ENCODE assay signal across 13 mouse cellular contexts in genomic region chr2:3717268-3717667, GRCm38 (mm10).
DNase-seq lines count a peak whose midpoint lies in the region; ATAC-seq and TF ChIP-seq lines count a peak whose summit lies in the region.
"Had no signal": no experiment of that assay in that cellular context is flagged by ENCODE, and none has a peak within 500 bp of the region (broad histone marks: within the 10 kb centered on the region; RNA-seq: fewer than 3 reads in every experiment).

No protein-coding gene starts in this region.

- intact Hi-C loops in heart, adult 2 months (cut with DNase I): no loop called here
- intact Hi-C loops in left cerebral cortex, postnatal 10 days (cut with DNase I): no loop called here

- H3K36me3 ChIP-seq in heart, embryonic 13.5 days: no peaks in the 10 kb centered on the region
- H3K36me3 ChIP-seq in heart, adult 2 months (ENCODE audit: control insufficient read depth, insufficient read depth, low read length): no peaks in the 10 kb centered on the region
- H3K36me3 ChIP-seq in liver, postnatal 0 days (replicated peaks; ENCODE audit: insufficient read depth, low read length): no peaks in the 10 kb centered on the region
- H3K36me3 ChIP-seq: forebrain, embryonic 15.5 days; neural tube, embryonic 12.5 days had no signal

- H3K27ac ChIP-seq in heart, embryonic 13.5 days (replicated peaks): no peak overlapping the region
- H3K27ac ChIP-seq in heart, adult 2 months: no peak overlapping the region
- H3K27ac ChIP-seq in liver, postnatal 0 days (ENCODE audit: low read depth): no peak overlapping the region
- H3K27ac ChIP-seq: forebrain, embryonic 15.5 days; neural tube, embryonic 12.5 days had no signal

- H3K4me2 ChIP-seq in heart, embryonic 13.5 days: peak overlapping the region; percentile 90
- peak overlapping the region; percentile 97 for H3K4me2 ChIP-seq in liver, postnatal 0 days (ENCODE audit: low read depth, low read length)
- H3K4me2 ChIP-seq: forebrain, embryonic 15.5 days; neural tube, embryonic 12.5 days had no signal

- WGBS in heart, embryonic 13.5 days: 46% methylated on average over 5 of the region's 5 CpGs
- 65% methylated on average over 5 of the region's 5 CpGs for WGBS in heart, adult 2 months
- 34% methylated on average over 5 of the region's 5 CpGs for WGBS in liver, postnatal 0 days (ENCODE audit: insufficient replicate concordance)

- TF ChIP-seq POLR2A in heart, adult 2 months (IDR thresholded peaks at IDR 0.05; ENCODE audit: insufficient read depth, low read depth, low read length): no peak

- no peak for ATAC-seq in heart, embryonic 13.5 days (ENCODE audit: extremely low read depth, insufficient number of reproducible peaks, low FRiP score, low TSS enrichment)
- no peak for ATAC-seq in liver, postnatal 0 days
- ATAC-seq: forebrain, embryonic 15.5 days; hindbrain, embryonic 16.5 days had no signal

- H3K4me3 ChIP-seq in heart, embryonic 13.5 days: no peak overlapping the region
- no peak overlapping the region for H3K4me3 ChIP-seq in heart, adult 2 months
- peak overlapping the region; percentile 87; the same call in 1 of the 2 replicates for H3K4me3 ChIP-seq in liver, postnatal 0 days (ENCODE audit: low read depth, low read length)
- H3K4me3 ChIP-seq: forebrain, embryonic 15.5 days; neural tube, embryonic 12.5 days had no signal

- peaks cover 66% of the 10 kb centered on the region for H3K4me1 ChIP-seq in heart, embryonic 13.5 days
- H3K4me1 ChIP-seq in heart, adult 2 months (ENCODE audit: control insufficient read depth, insufficient read depth, low read length): no peaks in the 10 kb centered on the region; the same call in 1 of the 2 replicates
- H3K4me1 ChIP-seq in liver, postnatal 0 days (ENCODE audit: insufficient read depth): peaks cover 42% of the 10 kb centered on the region

- no peaks in the 10 kb centered on the region for H3K27me3 ChIP-seq in heart, embryonic 13.5 days (replicated peaks)
- no peaks in the 10 kb centered on the region for H3K27me3 ChIP-seq in heart, adult 2 months (ENCODE audit: control insufficient read depth, insufficient read depth, low read length)
- no peaks in the 10 kb centered on the region for H3K27me3 ChIP-seq in liver, postnatal 0 days (ENCODE audit: insufficient read depth, low read length)
- H3K27me3 ChIP-seq: forebrain, embryonic 15.5 days; neural tube, embryonic 12.5 days had no signal

- no peaks in the 10 kb centered on the region for H3K9me3 ChIP-seq in heart, embryonic 13.5 days
- H3K9me3 ChIP-seq in liver, postnatal 0 days (ENCODE audit: low read length): no peaks in the 10 kb centered on the region
- H3K9me3 ChIP-seq: forebrain, embryonic 15.5 days; neural tube, embryonic 12.5 days had no signal

- no peak overlapping the region for H3K9ac ChIP-seq in heart, embryonic 13.5 days
- no peak overlapping the region for H3K9ac ChIP-seq in heart, adult 2 months (ENCODE audit: low read depth, low read length)
- no peak overlapping the region for H3K9ac ChIP-seq in liver, postnatal 0 days (replicated peaks)
- H3K9ac ChIP-seq: forebrain, embryonic 15.5 days; neural tube, embryonic 12.5 days had no signal

- no peak for DNase-seq in heart, adult 2 months
- DNase-seq in thymus, postnatal 14 days: peak; percentile 41
- DNase-seq in thymus, adult 18-20 months: no peak
- no peak for DNase-seq in liver, postnatal 0 days
- DNase-seq in left cerebral cortex, postnatal 10 days (ENCODE audit: extremely low spot score in 1 of 2, low spot score in 2 of 2): no peak
- DNase-seq in urinary bladder, adult 2 months (ENCODE audit: low spot score): no peak
- no peak for DNase-seq in frontal cortex, postnatal 25 days (ENCODE audit: low spot score in 2 of 2)
- DNase-seq: left cerebral cortex, postnatal 4 days; lung, postnatal 4 days had no signal

- TF ChIP-seq CTCF in heart, adult 2 months (IDR thresholded peaks at IDR 0.05): no peak
- no peak for TF ChIP-seq CTCF in liver, postnatal 0 days (IDR thresholded peaks at IDR 0.05; ENCODE audit: low read depth)

- TF ChIP-seq EP300 in heart, adult 2 months (IDR thresholded peaks at IDR 0.05; ENCODE audit: insufficient read depth, low read depth, low read length): no peak
- TF ChIP-seq EP300 in liver, postnatal 0 days (IDR thresholded peaks at IDR 0.05; ENCODE audit: low read depth): no peak

- H3K79me2 ChIP-seq in heart, adult 2 months (replicated peaks; ENCODE audit: control insufficient read depth, insufficient read depth, low read length): peaks cover 2% of the 10 kb centered on the region; the same call in 1 of the 2 replicates
